Mouse (Mus musculus): Measurements from ENCODE around the gene Atp1b2. TPM values are rescaled to one million over a fixed set of nuclear protein-coding genes. Genes with fewer than 3 reads are reported as not detected.

The Atp1b2 gene
- polyA plus RNA-seq, 1 experiment from 2014 or later, result 10.8 TPM

DNA sequence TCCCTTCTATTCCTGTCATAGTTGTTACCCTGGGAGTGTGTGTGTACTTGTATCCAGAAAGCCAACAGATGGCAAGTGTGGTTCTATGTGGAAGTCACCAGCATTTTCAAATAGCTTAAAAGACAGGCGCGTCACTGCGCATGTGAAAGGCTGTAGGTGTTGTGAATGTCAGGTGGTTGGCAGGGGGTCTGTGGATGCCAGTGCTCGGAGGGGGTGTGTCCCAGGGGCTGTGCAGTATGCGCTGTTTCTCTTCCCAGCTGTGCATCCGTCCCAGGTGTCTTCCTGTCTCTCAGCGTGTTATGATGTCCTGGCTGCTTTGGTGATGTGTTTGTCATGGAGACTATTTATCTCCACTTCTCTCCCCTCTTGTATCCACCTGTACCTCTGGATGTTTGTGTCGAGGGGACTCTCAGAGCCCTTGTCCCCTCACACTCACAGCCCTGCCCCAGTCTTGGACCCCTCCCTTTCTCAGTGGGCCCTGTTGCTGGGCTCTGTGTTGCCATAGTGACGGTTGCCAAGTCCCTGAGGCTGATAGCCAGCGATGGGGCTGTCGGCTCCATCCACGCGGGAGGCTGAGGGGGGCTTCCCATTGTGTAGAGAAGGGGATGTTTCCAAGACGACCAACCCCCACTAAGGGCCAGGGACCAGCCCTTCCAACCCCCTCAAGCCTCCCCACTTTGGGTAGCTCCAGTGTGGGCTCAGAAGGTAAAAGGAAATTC is 53.0 kb downstream of the Atp1b2 start:
- Histone ChIP-seq H3K4me3 (no peak overlapping the region), H3K36me3 (peaks cover 16% of the 10 kb centered on the region), H3K27ac (peak overlapping the region; percentile 72), H3K9ac (peak overlapping the region; percentile 29; the same call in 1 of the 2 replicates), H3K4me1 (peaks cover 61% of the 10 kb centered on the region), H3K9me3 (no peaks in the 10 kb centered on the region), H3K4me2 (replicated peaks) (peak overlapping the region; percentile 53), H3K27me3 (replicated peaks) (no peaks in the 10 kb centered on the region)
- ATAC-seq (ENCODE audit: low FRiP score, low read depth), result peak; percentile 78
- WGBS, result 10% methylated on average over 14 of the region's 14 CpGs

DNA sequence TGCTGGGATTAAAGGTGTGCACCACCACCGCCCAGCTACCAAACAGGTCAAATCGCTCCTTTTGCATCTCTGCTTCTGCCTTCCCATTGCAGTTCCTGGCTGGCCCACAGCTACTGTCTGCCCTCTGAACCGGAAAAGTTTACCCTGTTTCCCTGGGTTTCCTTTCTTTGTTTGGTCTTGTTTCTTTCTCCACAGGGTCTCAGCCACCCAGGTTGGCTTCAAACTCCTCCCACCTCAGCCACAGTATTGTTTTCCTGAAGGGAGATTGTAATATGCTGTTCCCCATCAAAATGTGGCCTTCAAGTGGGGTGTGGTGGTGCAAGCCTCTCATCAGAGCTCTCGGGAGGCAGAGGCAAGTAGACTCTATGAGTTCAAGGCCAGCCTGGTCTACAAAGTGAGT is 54.4 kb downstream of the Atp1b2 start:
- H3K9me3 ChIP-seq, result no peaks in the 10 kb centered on the region
- H3K36me3 ChIP-seq, result peaks cover 16% of the 10 kb centered on the region
- 62% methylated on average over 4 of the region's 4 CpGs for WGBS
- no peak overlapping the region for H3K4me3 ChIP-seq
- H3K9ac ChIP-seq, result no peak overlapping the region
- peaks cover 61% of the 10 kb centered on the region for H3K4me1 ChIP-seq
- H3K27me3 ChIP-seq (replicated peaks), result no peaks in the 10 kb centered on the region
- H3K4me2 ChIP-seq (replicated peaks), result no peak overlapping the region
- ATAC-seq (ENCODE audit: low FRiP score, low read depth), result no peak
- no peak overlapping the region for H3K27ac ChIP-seq

MicroRNAs encoded within 50 kb of the gene (microRNA counts, 519-probe panel; counts per million panel counts)
- 1,344 counts per million, percentile 68 among the panel's probes with 10 or more counts for microRNA mmu-miR-467f

Small RNA genes within 50 kb of the gene (microRNA-seq; reads per million reads assigned to microRNA genes)
- gene Mir467f, result not detected

Other genes with a start within 250 kb of the Atp1b2 start
- gene Chd3, start 236.5 kb downstream of the Atp1b2 start, polyA plus RNA-seq (2016; fragmentation: Nextera tagmentation; extraction: Ambion mirVana), result 87.1 and 93.0 TPM in 2 replicates
- 105 and 111 TPM in 2 replicates for gene Naa38, start 210.5 kb downstream of the Atp1b2 start, polyA plus RNA-seq (2016; fragmentation: Nextera tagmentation; extraction: Ambion mirVana)
- 48.5 and 49.9 TPM in 2 replicates for gene Cyb5d1, start 210.3 kb downstream of the Atp1b2 start, polyA plus RNA-seq (2016; fragmentation: Nextera tagmentation; extraction: Ambion mirVana)
- gene Tmem88, start 207.7 kb downstream of the Atp1b2 start, polyA plus RNA-seq (2016; fragmentation: Nextera tagmentation; extraction: Ambion mirVana), result 13.7 TPM in 2 replicates
- 48.6 and 52.4 TPM in 2 replicates for gene Kdm6b, start 192.3 kb downstream of the Atp1b2 start, polyA plus RNA-seq (2016; fragmentation: Nextera tagmentation; extraction: Ambion mirVana)
- gene Dnah2, start 56.8 kb downstream of the Atp1b2 start, polyA plus RNA-seq (2016; fragmentation: Nextera tagmentation; extraction: Ambion mirVana), result 1.6 and 1.9 TPM in 2 replicates
- 54.4 and 57.4 TPM in 2 replicates for gene Efnb3, start 45.7 kb downstream of the Atp1b2 start, polyA plus RNA-seq (2016; fragmentation: Nextera tagmentation; extraction: Ambion mirVana)
- 32.2 and 32.4 TPM in 2 replicates for gene Wrap53, start 25.7 kb downstream of the Atp1b2 start, polyA plus RNA-seq (2016; fragmentation: Nextera tagmentation; extraction: Ambion mirVana)
- 116 and 120 TPM in 2 replicates for gene Trp53, start 25.6 kb downstream of the Atp1b2 start, polyA plus RNA-seq (2016; fragmentation: Nextera tagmentation; extraction: Ambion mirVana)
- gene Shbg, start 12.0 kb upstream of the Atp1b2 start, polyA plus RNA-seq (2016; fragmentation: Nextera tagmentation; extraction: Ambion mirVana), result not detected in 2 replicates
- 22.0 and 23.3 TPM in 2 replicates for gene Sat2, start 16.1 kb upstream of the Atp1b2 start, polyA plus RNA-seq (2016; fragmentation: Nextera tagmentation; extraction: Ambion mirVana)
- 55.8 and 71.5 TPM in 2 replicates for gene Fxr2, start 27.0 kb upstream of the Atp1b2 start, polyA plus RNA-seq (2016; fragmentation: Nextera tagmentation; extraction: Ambion mirVana)
- 0.30 TPM in 1 of 2 replicates, not detected in the other for gene Sox15, start 49.4 kb upstream of the Atp1b2 start, polyA plus RNA-seq (2016; fragmentation: Nextera tagmentation; extraction: Ambion mirVana)
- gene Mpdu1, start 56.7 kb upstream of the Atp1b2 start, polyA plus RNA-seq (2016; fragmentation: Nextera tagmentation; extraction: Ambion mirVana), result 81.4 and 82.6 TPM in 2 replicates
- 7.7 and 8.0 TPM in 2 replicates for gene Cd68, start 60.2 kb upstream of the Atp1b2 start, polyA plus RNA-seq (2016; fragmentation: Nextera tagmentation; extraction: Ambion mirVana)
- 598 and 684 TPM in 2 replicates for gene Eif4a1, start 66.5 kb upstream of the Atp1b2 start, polyA plus RNA-seq (2016; fragmentation: Nextera tagmentation; extraction: Ambion mirVana)
- 97.8 and 115 TPM in 2 replicates for gene Senp3, start 76.1 kb upstream of the Atp1b2 start, polyA plus RNA-seq (2016; fragmentation: Nextera tagmentation; extraction: Ambion mirVana)
- gene Tnfsf13, start 79.8 kb upstream of the Atp1b2 start, polyA plus RNA-seq (2016; fragmentation: Nextera tagmentation; extraction: Ambion mirVana), result 0.20 TPM in 1 of 2 replicates, not detected in the other
- 1.9 and 2.7 TPM in 2 replicates for gene Tnfsf12, start 89.9 kb upstream of the Atp1b2 start, polyA plus RNA-seq (2016; fragmentation: Nextera tagmentation; extraction: Ambion mirVana)
- 1.4 TPM in 2 replicates for gene Tnfsfm13, start 90.2 kb upstream of the Atp1b2 start, polyA plus RNA-seq (2016; fragmentation: Nextera tagmentation; extraction: Ambion mirVana)
- gene Polr2a, start 152.7 kb upstream of the Atp1b2 start, polyA plus RNA-seq (2016; fragmentation: Nextera tagmentation; extraction: Ambion mirVana), result 28.5 and 31.2 TPM in 2 replicates
- gene Slc35g3, start 156.0 kb upstream of the Atp1b2 start, polyA plus RNA-seq (2016; fragmentation: Nextera tagmentation; extraction: Ambion mirVana), result not detected in 2 replicates
- gene Zbtb4, start 160.0 kb upstream of the Atp1b2 start, polyA plus RNA-seq (2016; fragmentation: Nextera tagmentation; extraction: Ambion mirVana), result 2.3 and 2.4 TPM in 2 replicates
- gene Chrnb1, start 190.0 kb upstream of the Atp1b2 start, polyA plus RNA-seq (2016; fragmentation: Nextera tagmentation; extraction: Ambion mirVana), result 5.3 and 5.8 TPM in 2 replicates
- gene Fgf11, start 195.9 kb upstream of the Atp1b2 start, polyA plus RNA-seq (2016; fragmentation: Nextera tagmentation; extraction: Ambion mirVana), result 4.1 and 5.6 TPM in 2 replicates
- gene Tmem102, start 199.7 kb upstream of the Atp1b2 start, polyA plus RNA-seq (2016; fragmentation: Nextera tagmentation; extraction: Ambion mirVana), result 1.1 and 1.7 TPM in 2 replicates
- not detected in 2 replicates for gene Gm39566, start 209.4 kb upstream of the Atp1b2 start, polyA plus RNA-seq (2016; fragmentation: Nextera tagmentation; extraction: Ambion mirVana)
- not detected in 2 replicates for gene Spem2, start 212.5 kb upstream of the Atp1b2 start, polyA plus RNA-seq (2016; fragmentation: Nextera tagmentation; extraction: Ambion mirVana)
- gene Spem1, start 216.2 kb upstream of the Atp1b2 start, polyA plus RNA-seq (2016; fragmentation: Nextera tagmentation; extraction: Ambion mirVana), result 0.52 TPM in 1 of 2 replicates, not detected in the other
- 14.1 and 16.6 TPM in 2 replicates for gene Nlgn2, start 231.8 kb upstream of the Atp1b2 start, polyA plus RNA-seq (2016; fragmentation: Nextera tagmentation; extraction: Ambion mirVana)
- gene Tmem256, start 232.6 kb upstream of the Atp1b2 start, polyA plus RNA-seq (2016; fragmentation: Nextera tagmentation; extraction: Ambion mirVana), result 325 and 328 TPM in 2 replicates
- gene Plscr3, start 240.4 kb upstream of the Atp1b2 start, polyA plus RNA-seq (2016; fragmentation: Nextera tagmentation; extraction: Ambion mirVana), result 64.4 and 69.9 TPM in 2 replicates